Mouse (Mus musculus) kidney, embryonic 15.5 days (tissue): ENCODE measurements around the gene Mcoln2. TPM values are rescaled to one million over a fixed set of nuclear protein-coding genes. Genes with fewer than 3 reads are reported as not detected.

Source experiments
- ATAC-seq: fragments of 200-750 bp; cut with Nextera tagmentation; replicated peaks from 2 replicates; pipeline ENCODE4 v1.8.0; 2017; ENCODE audit warnings: moderate TSS enrichment; ENCODE audit not compliant: low FRiP score
- H3K27ac ChIP-seq: fragments of 300-500 bp; sonication (generic); 2 replicates; pipeline ENCODE4 v1.5.1; 2015; ENCODE audit warnings: mild to moderate bottlenecking, inconsistent platforms
- H3K27me3 ChIP-seq: fragments of 300-500 bp; sonication (generic); 2 replicates; pipeline ENCODE4 v1.6.1; 2015; ENCODE audit warnings: inconsistent platforms
- H3K36me3 ChIP-seq: fragments of 300-500 bp; sonication (generic); 2 replicates; pipeline ENCODE4 v1.6.1; 2015; ENCODE audit warnings: inconsistent platforms
- H3K4me1 ChIP-seq: fragments of 300-500 bp; sonication (generic); 2 replicates; pipeline ENCODE4 v1.6.1; 2015; ENCODE audit warnings: inconsistent platforms
- H3K4me2 ChIP-seq: fragments of 300-500 bp; sonication (generic); 2 replicates; pipeline ENCODE4 v1.6.1; 2015; ENCODE audit warnings: moderate library complexity, mild to moderate bottlenecking, inconsistent platforms
- H3K4me3 ChIP-seq: fragments of 300-500 bp; sonication (generic); replicated peaks from 2 replicates; pipeline ENCODE4 v1.5.1; 2015; ENCODE audit warnings: mild to moderate bottlenecking, inconsistent platforms
- H3K9ac ChIP-seq: fragments of 300-500 bp; sonication (generic); 2 replicates; pipeline ENCODE4 v1.6.1; 2015; ENCODE audit warnings: mild to moderate bottlenecking, inconsistent platforms
- H3K9me3 ChIP-seq: fragments of 300-500 bp; sonication (generic); replicated peaks from 2 replicates; pipeline ENCODE4 v1.6.1; 2016; ENCODE audit warnings: inconsistent platforms
- WGBS: fragments of 180-500 bp; shearing (Covaris S2); methylation state at CpG from one replicate; pipeline ENCODE4 v1.1.7; 2015; ENCODE audit warnings: mixed read lengths; 5-methylcytosine and 5-hydroxymethylcytosine counted together
- polyA plus RNA-seq: library from polyadenylated mRNA; unstranded; fragments of >200 nt; fragmentation: Nextera tagmentation; extraction: Ambion mirVana; gene quantifications from 2 replicates; pipeline ENCODE4 v1.2.1, GENCODE M21; 2015

Gene Mcoln2
- polyA plus RNA-seq, 1 experiment from 2014 or later, result 0.78 TPM

DNA sequence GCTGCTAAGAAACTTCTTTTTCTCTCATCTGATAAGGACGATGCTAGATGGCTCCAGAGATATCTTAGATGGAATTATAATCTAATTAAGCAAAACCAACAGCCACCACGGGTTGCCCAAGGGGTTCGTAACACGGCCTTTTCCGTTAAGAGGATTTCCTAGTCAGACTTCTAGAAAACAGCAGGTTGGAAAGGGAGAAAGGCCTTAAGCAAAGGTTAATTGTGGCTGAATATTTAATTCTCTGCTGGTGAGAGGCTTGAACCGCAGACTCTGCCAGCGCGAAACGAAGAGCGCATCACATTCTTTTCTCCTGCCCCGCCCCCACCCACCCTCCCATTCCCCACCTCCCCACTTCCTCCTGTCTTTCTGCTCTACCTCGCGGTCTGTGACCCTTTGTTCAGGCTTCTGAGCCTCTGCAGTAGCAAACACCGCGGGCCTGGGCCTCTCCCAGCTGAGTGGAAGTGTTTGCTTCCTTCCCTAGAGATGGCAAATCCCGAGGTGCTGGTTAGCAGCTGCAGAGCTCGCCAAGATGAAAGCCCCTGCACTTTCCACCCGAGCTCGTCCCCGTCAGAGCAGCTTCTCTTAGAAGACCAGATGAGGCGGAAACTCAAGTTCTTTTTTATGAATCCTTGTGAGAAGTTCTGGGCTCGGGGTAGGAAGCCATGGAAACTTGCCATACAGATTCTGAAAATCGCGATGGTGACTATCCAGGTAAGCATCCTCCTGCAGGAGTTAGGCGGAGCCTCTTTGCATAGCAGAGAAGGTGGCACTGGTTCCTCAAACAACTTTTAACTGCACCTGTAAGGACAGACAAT, 28.1 kb upstream of the Mcoln2 start:
- Histone ChIP-seq H3K9me3 (no peaks in the 10 kb centered on the region), H3K27ac (peak overlapping the region; percentile 3; the same call in 1 of the 2 replicates), H3K4me1 (peaks cover 25% of the 10 kb centered on the region), H3K36me3 (no peaks in the 10 kb centered on the region), H3K4me3 (peak overlapping the region; percentile 30), H3K4me2 (peak overlapping the region; percentile 55), H3K9ac (peak overlapping the region; percentile 31; the same call in 1 of the 2 replicates), H3K27me3 (peaks cover 26% of the 10 kb centered on the region)
- ATAC-seq, result no peak
- 12% methylated on average over 25 of the region's 25 CpGs for WGBS

GRCm38 (mm10) chr3:146122125-146122420, 27.6 kb upstream of the Mcoln2 start:
- no peaks in the 10 kb centered on the region for H3K36me3 ChIP-seq
- peak overlapping the region; percentile 30 for H3K4me3 ChIP-seq
- ATAC-seq, result no peak
- 53% methylated on average over 3 of the region's 3 CpGs for WGBS
- H3K9me3 ChIP-seq, result no peaks in the 10 kb centered on the region
- peak overlapping the region; percentile 31; the same call in 1 of the 2 replicates for H3K9ac ChIP-seq
- H3K4me2 ChIP-seq, result peak overlapping the region; percentile 55; the same call in 1 of the 2 replicates
- H3K27me3 ChIP-seq, result peaks cover 21% of the 10 kb centered on the region
- H3K27ac ChIP-seq, result no peak overlapping the region
- H3K4me1 ChIP-seq, result peaks cover 24% of the 10 kb centered on the region

- Histone ChIP-seq H3K27ac (no peak overlapping the region), H3K4me2 (no peak overlapping the region), H3K9ac (no peak overlapping the region), H3K9me3 (no peaks in the 10 kb centered on the region), H3K36me3 (no peaks in the 10 kb centered on the region), H3K4me3 (no peak overlapping the region), H3K27me3 (peaks cover 13% of the 10 kb centered on the region; the same call in 1 of the 2 replicates), H3K4me1 (peaks cover 15% of the 10 kb centered on the region)
- no peak for ATAC-seq
- 87% methylated on average over 8 of the region's 8 CpGs for WGBS
These were observed 26.7 kb upstream of the Mcoln2 start for GRCm38 (mm10) chr3:146122807-146123463.

DNA sequence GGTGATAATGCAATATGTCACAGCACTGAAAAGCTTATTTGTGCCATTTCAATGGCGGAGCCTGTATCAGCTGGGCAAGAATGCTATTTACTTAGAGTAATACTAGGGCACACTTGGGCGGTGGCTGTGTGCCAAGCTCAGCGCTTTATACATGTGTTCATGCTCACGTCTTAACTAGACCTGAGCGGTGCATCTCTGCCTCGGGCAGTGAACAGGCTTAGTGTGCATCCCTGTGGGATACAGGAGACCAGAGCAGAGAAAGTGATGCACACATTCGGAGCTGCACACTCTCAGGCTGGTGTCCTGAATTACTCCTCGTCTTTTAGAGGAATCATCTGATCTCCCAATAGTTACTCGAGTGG, 26.2 kb upstream of the Mcoln2 start:
- ATAC-seq, result no peak
- Histone ChIP-seq H3K27ac (no peak overlapping the region), H3K27me3 (peaks cover 8% of the 10 kb centered on the region; the same call in 1 of the 2 replicates), H3K4me2 (no peak overlapping the region), H3K9me3 (no peaks in the 10 kb centered on the region), H3K9ac (no peak overlapping the region), H3K4me3 (no peak overlapping the region), H3K4me1 (peaks cover 11% of the 10 kb centered on the region), H3K36me3 (no peaks in the 10 kb centered on the region)
- WGBS, result 84% methylated on average over 9 of the region's 9 CpGs

DNA sequence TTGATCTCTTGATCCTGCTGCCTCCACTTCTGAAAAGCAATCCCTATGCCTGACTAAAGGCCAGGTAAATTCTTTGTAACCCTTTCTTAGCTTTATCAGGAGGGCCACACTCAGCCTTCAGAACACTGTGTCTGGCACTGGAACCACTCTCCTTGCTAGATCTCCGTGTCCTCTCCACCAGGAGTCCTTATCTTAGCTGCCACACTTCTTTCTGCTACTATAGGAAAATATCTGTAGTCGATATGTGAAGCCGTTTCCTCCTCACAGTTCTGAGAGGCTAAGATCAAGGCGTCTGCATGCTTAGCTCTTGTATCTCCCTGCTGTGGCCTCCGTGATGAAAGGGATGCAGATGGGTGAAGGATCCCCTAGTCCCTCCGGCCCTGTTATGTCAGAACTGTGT, 22.4 kb upstream of the Mcoln2 start:
- WGBS, result 69% methylated on average over 6 of the region's 6 CpGs
- H3K36me3 ChIP-seq, result no peaks in the 10 kb centered on the region

GRCm38 (mm10) chr3:146134834-146135233, 14.8 kb upstream of the Mcoln2 start:
- no peaks in the 10 kb centered on the region for H3K4me1 ChIP-seq
- H3K27ac ChIP-seq, result no peak overlapping the region
- H3K36me3 ChIP-seq, result no peaks in the 10 kb centered on the region
- H3K9ac ChIP-seq, result no peak overlapping the region
- no peak overlapping the region for H3K4me2 ChIP-seq
- ATAC-seq, result no peak
- H3K4me3 ChIP-seq, result no peak overlapping the region
- no peaks in the 10 kb centered on the region for H3K27me3 ChIP-seq
- 55% methylated on average over 9 of the region's 9 CpGs for WGBS
- no peaks in the 10 kb centered on the region for H3K9me3 ChIP-seq

More for the DNA sequence above, 22.4 kb upstream of the Mcoln2 start:
- no peaks in the 10 kb centered on the region for H3K27me3 ChIP-seq
- ATAC-seq, result no peak
- H3K27ac ChIP-seq, result no peak overlapping the region
- no peaks in the 10 kb centered on the region; the same call in 1 of the 2 replicates for H3K4me1 ChIP-seq
- H3K9me3 ChIP-seq, result no peaks in the 10 kb centered on the region
- no peak overlapping the region for H3K4me2 ChIP-seq
- H3K4me3 ChIP-seq, result no peak overlapping the region
- no peak overlapping the region for H3K9ac ChIP-seq

- H3K27me3 ChIP-seq, result no peaks in the 10 kb centered on the region
These were observed 14.2 kb upstream of the Mcoln2 start for GRCm38 (mm10) chr3:146135417-146135816.

GRCm38 (mm10) chr3:146136422-146136821, 13.2 kb upstream of the Mcoln2 start:
- Histone ChIP-seq H3K27me3 (no peaks in the 10 kb centered on the region), H3K4me1 (no peaks in the 10 kb centered on the region), H3K36me3 (no peaks in the 10 kb centered on the region), H3K4me3 (no peak overlapping the region), H3K27ac (no peak overlapping the region), H3K4me2 (no peak overlapping the region), H3K9me3 (no peaks in the 10 kb centered on the region), H3K9ac (no peak overlapping the region)
- 37% methylated on average over 10 of the region's 10 CpGs for WGBS
- ATAC-seq, result no peak

More at GRCm38 (mm10) chr3:146135417-146135816, 14.2 kb upstream of the Mcoln2 start:
- no peak for ATAC-seq
- Histone ChIP-seq H3K9ac (no peak overlapping the region), H3K4me2 (no peak overlapping the region), H3K36me3 (no peaks in the 10 kb centered on the region), H3K9me3 (no peaks in the 10 kb centered on the region), H3K4me3 (no peak overlapping the region), H3K4me1 (no peaks in the 10 kb centered on the region), H3K27ac (no peak overlapping the region)
- WGBS, result 72% methylated on average over 2 of the region's 2 CpGs

DNA sequence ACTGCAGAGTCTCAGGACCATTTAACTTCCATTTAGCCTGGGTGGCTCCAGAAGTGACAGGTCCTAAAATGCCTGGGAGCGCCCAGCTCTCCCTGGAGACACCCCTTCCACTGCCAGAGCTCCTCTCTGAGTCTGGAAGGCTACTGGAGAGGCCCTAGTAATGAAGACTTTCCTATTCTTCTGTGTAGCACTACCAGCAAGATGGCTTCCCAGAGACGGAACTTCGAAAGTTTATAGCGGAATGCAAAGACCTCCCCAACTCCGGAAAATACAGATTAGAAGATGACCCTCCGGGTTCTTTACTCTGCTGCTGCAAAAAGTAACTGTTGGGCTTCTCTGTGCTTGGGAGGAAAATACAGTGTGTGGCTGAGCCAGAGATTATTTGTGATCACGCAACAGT, 9.4 kb upstream of the Mcoln2 start:
- H3K27me3 ChIP-seq, result no peaks in the 10 kb centered on the region
- H3K36me3 ChIP-seq, result no peaks in the 10 kb centered on the region
- WGBS, result 92% methylated on average over 7 of the region's 7 CpGs
- no peak overlapping the region for H3K27ac ChIP-seq
- no peak overlapping the region for H3K4me2 ChIP-seq
- ATAC-seq, result no peak
- no peaks in the 10 kb centered on the region for H3K9me3 ChIP-seq
- no peak overlapping the region for H3K4me3 ChIP-seq
- no peaks in the 10 kb centered on the region for H3K4me1 ChIP-seq
- no peak overlapping the region for H3K9ac ChIP-seq

DNA sequence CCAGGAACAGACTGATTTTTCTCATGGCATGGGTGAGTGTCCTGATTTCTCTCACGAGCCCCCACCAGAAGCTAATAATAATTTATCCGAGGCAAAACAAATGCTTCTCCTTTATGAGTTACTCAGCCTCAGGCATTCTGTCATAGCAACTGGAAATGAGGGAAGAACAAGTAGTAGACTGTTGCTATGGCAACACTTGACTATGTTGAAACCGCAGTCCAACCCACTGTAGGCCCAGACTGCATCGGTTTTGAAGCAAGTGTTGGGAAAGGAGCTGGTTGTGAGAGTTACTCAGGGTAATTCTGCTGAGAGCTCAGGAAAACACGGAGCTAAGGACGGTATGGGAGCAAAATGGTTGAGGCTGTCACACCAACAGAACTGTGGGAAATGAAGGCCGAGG, 7.1 kb upstream of the Mcoln2 start:
- no peak overlapping the region for H3K4me3 ChIP-seq
- no peaks in the 10 kb centered on the region for H3K9me3 ChIP-seq
- no peaks in the 10 kb centered on the region for H3K36me3 ChIP-seq
- no peaks in the 10 kb centered on the region for H3K4me1 ChIP-seq
- H3K27ac ChIP-seq, result no peak overlapping the region
- 89% methylated on average over 7 of the region's 7 CpGs for WGBS
- no peaks in the 10 kb centered on the region for H3K27me3 ChIP-seq
- ATAC-seq, result no peak
- no peak overlapping the region for H3K4me2 ChIP-seq
- H3K9ac ChIP-seq, result no peak overlapping the region

DNA sequence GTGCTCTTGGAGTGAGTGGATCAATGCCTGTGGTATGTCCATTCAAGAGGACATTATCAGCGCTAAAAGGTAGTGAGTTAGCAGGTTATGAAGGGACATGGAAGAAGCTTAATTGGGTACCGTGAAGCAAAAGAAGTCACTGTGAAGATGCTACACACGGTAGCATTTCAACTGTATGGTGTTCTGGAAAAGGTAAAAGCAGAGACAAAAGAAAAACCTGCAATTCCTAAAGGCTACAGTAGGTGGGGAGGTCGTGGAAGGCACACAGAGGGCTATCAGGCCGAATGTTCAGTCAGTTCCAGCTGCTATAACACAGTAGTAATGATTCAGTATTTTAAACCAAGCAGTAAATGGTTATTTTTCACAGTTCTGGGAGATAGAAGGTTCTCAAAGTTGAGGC, 4.1 kb upstream of the Mcoln2 start:
- Histone ChIP-seq H3K4me2 (no peak overlapping the region), H3K27ac (no peak overlapping the region), H3K36me3 (no peaks in the 10 kb centered on the region), H3K4me3 (no peak overlapping the region), H3K9me3 (no peaks in the 10 kb centered on the region), H3K9ac (no peak overlapping the region), H3K4me1 (peaks cover 16% of the 10 kb centered on the region), H3K27me3 (peaks cover 6% of the 10 kb centered on the region; the same call in 1 of the 2 replicates)
- ATAC-seq, result no peak
- 55% methylated on average over 5 of the region's 5 CpGs for WGBS

DNA sequence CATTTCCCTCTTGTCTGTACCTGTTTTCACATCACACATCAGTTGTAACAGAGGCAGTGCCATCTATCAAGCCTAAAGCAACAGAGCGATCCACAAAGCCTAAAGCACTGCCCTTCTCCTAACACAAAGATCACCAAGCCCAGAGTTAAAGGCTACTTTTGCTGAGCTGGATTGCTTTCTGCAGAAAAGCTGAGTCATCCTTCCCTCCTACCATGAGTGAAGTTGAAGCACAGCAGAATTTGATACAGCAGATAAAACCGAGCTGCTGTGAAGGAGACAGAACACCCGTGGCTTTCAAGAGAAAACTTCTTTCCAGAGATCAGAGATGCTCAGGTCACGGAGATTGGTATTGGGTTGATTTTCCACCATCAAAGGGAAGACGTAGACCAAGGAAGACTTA, 3.5 kb upstream of the Mcoln2 start:
- Histone ChIP-seq H3K36me3 (no peaks in the 10 kb centered on the region), H3K27me3 (peaks cover 6% of the 10 kb centered on the region; the same call in 1 of the 2 replicates), H3K9ac (no peak overlapping the region), H3K9me3 (no peaks in the 10 kb centered on the region), H3K4me3 (no peak overlapping the region), H3K4me1 (peaks cover 20% of the 10 kb centered on the region), H3K27ac (no peak overlapping the region), H3K4me2 (no peak overlapping the region)
- ATAC-seq, result no peak
- 44% methylated on average over 5 of the region's 5 CpGs for WGBS
